Mouse (Mus musculus) stomach, postnatal 0 days (tissue): Measurements from ENCODE around the gene Rps6kl1. TPM values are rescaled to one million over a fixed set of nuclear protein-coding genes. Genes with fewer than 3 reads are reported as not detected.
A peak's percentile ranks its signal among the peaks of the same experiment; 100 is the strongest.
"Not testable (repeated sequence)": the region's sequence is repeated elsewhere in the genome, so short reads cannot be mapped to it uniquely, and the experiment has no call there.

ENCODE experiments used
- ATAC-seq: fragments of 200-750 bp; cut with Nextera tagmentation; 2 replicates; pipeline ENCODE4 v1.8.0; 2017; ENCODE audit not compliant: low FRiP score, low TSS enrichment
- DNase-seq: peaks from one replicate; pipeline ENCODE4 v3.0.0-alpha.2; 2016; ENCODE audit warnings: low spot score
- H3K27ac ChIP-seq: fragments of 300-500 bp; sonication (generic); replicated peaks from 2 replicates; pipeline ENCODE4 v1.5.1; 2014; ENCODE audit warnings: mild to moderate bottlenecking, control low read depth
- H3K27me3 ChIP-seq: fragments of 300-500 bp; sonication (generic); 2 replicates; pipeline ENCODE4 v1.6.1; 2014; ENCODE audit warnings: low read length; ENCODE audit not compliant: control insufficient read depth, insufficient read depth
- H3K36me3 ChIP-seq: fragments of 300-500 bp; sonication (generic); 2 replicates; pipeline ENCODE4 v1.6.1; 2014; ENCODE audit warnings: low read length, mixed read lengths; ENCODE audit not compliant: control insufficient read depth, insufficient read depth
- H3K4me1 ChIP-seq: fragments of 300-500 bp; sonication (generic); replicated peaks from 2 replicates; pipeline ENCODE4 v1.6.1; 2014; ENCODE audit warnings: antibody characterized with exemption; ENCODE audit not compliant: control insufficient read depth, insufficient read depth
- H3K4me2 ChIP-seq: fragments of 300-500 bp; sonication (generic); replicated peaks from 2 replicates; pipeline ENCODE4 v1.6.1; 2014; ENCODE audit warnings: low read depth, mild to moderate bottlenecking, control low read depth, moderate library complexity
- H3K4me3 ChIP-seq: fragments of 300-500 bp; sonication (generic); 2 replicates; pipeline ENCODE4 v1.5.1; 2014; ENCODE audit warnings: low read depth, low read length, control low read depth
- H3K9ac ChIP-seq: fragments of 300-500 bp; sonication (generic); 2 replicates; pipeline ENCODE4 v1.6.1; 2014; ENCODE audit warnings: mild to moderate bottlenecking, low read length, control low read depth, mixed read lengths
- H3K9me3 ChIP-seq: fragments of 300-500 bp; sonication (generic); 2 replicates; pipeline ENCODE4 v1.6.1; 2016; ENCODE audit warnings: low read length; ENCODE audit not compliant: control insufficient read depth
- CTCF ChIP-seq: IDR thresholded peaks from 2 replicates; pipeline ENCODE4 v1.5.1; 2016; ENCODE audit warnings: antibody characterized with exemption, low read depth, mild to moderate bottlenecking, moderate library complexity
- EP300 ChIP-seq: optimal IDR thresholded peaks from 2 replicates; pipeline ENCODE3; 2016; ENCODE audit warnings: antibody characterized with exemption
- WGBS: fragments of 180-500 bp; shearing (Covaris S2); extraction: QIAGEN DNeasy Blood & Tissue Kit; methylation state at CpG from one replicate; pipeline ENCODE4 v1.1.7; 2014; 5-methylcytosine and 5-hydroxymethylcytosine counted together
- polyA plus RNA-seq: library from polyadenylated mRNA; unstranded; fragments of >200 nt; fragmentation: Nextera tagmentation; extraction: Ambion mirVana; gene quantifications from 2 replicates; pipeline ENCODE4 v1.2.1, GENCODE M21; 2015

Rps6kl1 gene
- polyA plus RNA-seq, 1 experiment from 2014 or later: 0.65 TPM

GRCm38 (mm10) chr12:85150321-85151001 lies 603 bp downstream of the Rps6kl1 start:
- no peaks in the 10 kb centered on the region for H3K9me3 ChIP-seq
- no peak overlapping the region for H3K9ac ChIP-seq
- H3K36me3 ChIP-seq: no peaks in the 10 kb centered on the region

GRCm38 (mm10) chr12:85146881-85147280 lies 4.2 kb downstream of the Rps6kl1 start:
- 0 out of 2 replicates have a peak, but pooled peaks have one; percentile 4 for ATAC-seq
- WGBS: 79% methylated on average over 9 of the region's 9 CpGs
- Histone ChIP-seq H3K36me3 (no peaks in the 10 kb centered on the region), H3K27ac (no peak overlapping the region), H3K4me2 (no peak overlapping the region), H3K27me3 (no peaks in the 10 kb centered on the region), H3K4me1 (no peaks in the 10 kb centered on the region), H3K9ac (no peak overlapping the region), H3K9me3 (no peaks in the 10 kb centered on the region), H3K4me3 (no peak overlapping the region)
- TF ChIP-seq EP300 (no peak), CTCF (no peak)
- no peak for DNase-seq

More at GRCm38 (mm10) chr12:85150321-85151001, 603 bp downstream of the Rps6kl1 start:
- Histone ChIP-seq H3K4me1 (no peaks in the 10 kb centered on the region), H3K4me3 (0 out of 2 replicates have a peak overlapping the region, but pooled peaks have one; percentile 1), H3K27ac (no peak overlapping the region), H3K4me2 (peak overlapping the region; percentile 34), H3K27me3 (no peaks in the 10 kb centered on the region)
- ATAC-seq: 0 out of 2 replicates have a peak, but pooled peaks have one; percentile 19
- 23% methylated on average over 20 of the region's 20 CpGs for WGBS
- DNase-seq: no peak
- TF ChIP-seq CTCF: no peak
- no peak for TF ChIP-seq EP300

GRCm38 (mm10) chr12:85146355-85146754 lies 4.7 kb downstream of the Rps6kl1 start:
- 0 out of 2 replicates have a peak, but pooled peaks have one; percentile 19 for ATAC-seq
- Histone ChIP-seq H3K36me3 (no peaks in the 10 kb centered on the region), H3K27me3 (no peaks in the 10 kb centered on the region), H3K4me3 (no peak overlapping the region), H3K4me1 (no peaks in the 10 kb centered on the region), H3K9ac (no peak overlapping the region), H3K4me2 (no peak overlapping the region), H3K9me3 (no peaks in the 10 kb centered on the region), H3K27ac (no peak overlapping the region; the same call in 1 of the 2 replicates)
- no peak for TF ChIP-seq CTCF
- no peak for TF ChIP-seq EP300
- DNase-seq: no peak
- WGBS: 35% methylated on average over 9 of the region's 11 CpGs

- no peak overlapping the region; the same call in 1 of the 2 replicates for H3K27ac ChIP-seq
- H3K4me1 ChIP-seq: no peaks in the 10 kb centered on the region
- no peak; the same call in 1 of the 2 replicates for ATAC-seq
These were observed 5.4 kb downstream of the Rps6kl1 start for GRCm38 (mm10) chr12:85145630-85146029.

GRCm38 (mm10) chr12:85144821-85145220 lies 6.2 kb downstream of the Rps6kl1 start:
- H3K9ac ChIP-seq: no peak overlapping the region
- H3K4me3 ChIP-seq: no peak overlapping the region
- no peak overlapping the region for H3K27ac ChIP-seq
- TF ChIP-seq CTCF (no peak), EP300 (no peak)
- no peaks in the 10 kb centered on the region for H3K27me3 ChIP-seq
- no peaks in the 10 kb centered on the region for H3K9me3 ChIP-seq
- H3K4me1 ChIP-seq: no peaks in the 10 kb centered on the region
- no peak for ATAC-seq
- H3K36me3 ChIP-seq: no peaks in the 10 kb centered on the region
- no peak overlapping the region for H3K4me2 ChIP-seq
- DNase-seq: no peak
- WGBS: 95% methylated on average over 4 of the region's 4 CpGs

More at GRCm38 (mm10) chr12:85145630-85146029, 5.4 kb downstream of the Rps6kl1 start:
- Histone ChIP-seq H3K4me2 (no peak overlapping the region), H3K27me3 (no peaks in the 10 kb centered on the region), H3K9me3 (no peaks in the 10 kb centered on the region), H3K36me3 (no peaks in the 10 kb centered on the region), H3K9ac (no peak overlapping the region), H3K4me3 (no peak overlapping the region)
- DNase-seq: no peak
- TF ChIP-seq EP300 (no peak), CTCF (no peak)
- 52% methylated on average over 9 of the region's 9 CpGs for WGBS

GRCm38 (mm10) chr12:85144276-85144675 lies 6.8 kb downstream of the Rps6kl1 start:
- TF ChIP-seq CTCF: peak; percentile 56
- not testable (repeated sequence) for H3K36me3 ChIP-seq, ATAC-seq

More at GRCm38 (mm10) chr12:85144276-85144675, 6.8 kb downstream of the Rps6kl1 start:
- H3K27me3 ChIP-seq, H3K9ac ChIP-seq, DNase-seq, H3K4me2 ChIP-seq, H3K4me3 ChIP-seq, H3K4me1 ChIP-seq, H3K9me3 ChIP-seq, H3K27ac ChIP-seq: not testable (repeated sequence)
- WGBS: 74% methylated on average over 2 of the region's 2 CpGs
